Mouse (Mus musculus) cerebellum, postnatal 14 days (tissue): ENCODE measurements around the gene Osbpl9.

Source experiments
- DNase-seq, 2 experiments: peaks; one replicate each; pipeline ENCODE4 v3.0.0; 2021; ENCODE audit warnings: mixed read lengths in 2 of 2

The Osbpl9 gene

DNA sequence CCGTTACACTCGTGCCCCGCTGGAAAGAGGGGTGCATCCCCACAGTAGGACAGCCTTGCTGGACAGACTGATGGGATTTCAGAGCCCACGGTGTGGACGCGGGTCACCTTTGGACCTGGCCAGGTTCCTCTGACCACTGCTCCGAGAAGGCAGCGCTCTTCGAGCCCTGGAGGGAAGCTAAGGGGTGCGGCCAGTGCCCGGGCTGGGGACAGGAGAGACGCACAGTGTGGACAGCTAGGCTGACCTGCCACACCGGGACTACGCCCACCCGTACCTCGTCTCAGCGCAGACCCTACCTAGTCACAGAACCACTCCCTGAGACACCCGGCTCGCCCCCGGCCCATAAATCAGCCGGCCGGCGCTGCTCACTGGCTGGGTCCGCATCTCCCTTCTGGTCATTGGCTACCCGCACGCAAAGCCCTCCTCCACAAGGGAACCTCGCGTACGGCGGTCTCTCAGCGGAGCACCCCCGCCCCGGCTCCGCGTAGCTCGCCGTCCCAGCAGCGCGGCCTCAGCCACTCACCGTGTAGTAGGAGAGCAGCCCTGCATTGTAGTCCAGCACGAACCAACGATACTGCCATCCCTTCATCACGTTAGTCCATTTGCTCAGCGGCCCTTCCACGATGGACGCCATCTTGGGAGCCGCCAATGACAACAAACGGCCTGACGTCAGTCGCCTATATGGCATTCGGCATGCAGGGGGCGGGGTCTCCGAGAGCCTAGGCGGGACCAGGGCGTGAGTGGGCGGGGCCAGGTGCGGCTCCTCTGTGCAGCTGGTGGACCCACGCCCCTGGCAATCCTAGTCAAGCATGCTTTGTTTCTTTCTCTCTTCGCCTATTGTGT is at the start of gene Osbpl9:
Gene Osbpl9, minus strand, starts transcription at position 691 of the 843 bp plus-strand sequence.
- peak; percentile 100 for DNase-seq

DNA sequence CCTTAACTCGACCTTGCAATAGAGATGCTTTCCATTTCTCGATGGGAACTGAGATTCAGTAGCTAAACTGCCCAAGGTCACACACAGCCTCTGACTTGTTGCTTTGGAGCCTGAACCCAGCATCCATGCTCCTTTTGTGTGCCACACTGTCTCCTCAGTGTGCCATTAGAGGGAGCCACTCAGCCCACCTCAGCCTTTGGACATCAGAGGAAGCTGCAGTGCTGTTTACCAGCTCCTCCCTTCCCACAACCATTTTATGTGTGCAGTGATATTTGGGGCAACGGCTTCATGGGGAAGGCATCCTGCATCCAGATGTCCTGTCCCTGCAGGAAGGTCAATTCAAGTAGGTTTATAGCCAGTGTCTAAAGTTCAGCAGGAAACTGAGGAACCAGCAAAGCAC is 49.5 kb upstream of the Osbpl9 start:
- peak; percentile 28 to 41 for DNase-seq

DNA sequence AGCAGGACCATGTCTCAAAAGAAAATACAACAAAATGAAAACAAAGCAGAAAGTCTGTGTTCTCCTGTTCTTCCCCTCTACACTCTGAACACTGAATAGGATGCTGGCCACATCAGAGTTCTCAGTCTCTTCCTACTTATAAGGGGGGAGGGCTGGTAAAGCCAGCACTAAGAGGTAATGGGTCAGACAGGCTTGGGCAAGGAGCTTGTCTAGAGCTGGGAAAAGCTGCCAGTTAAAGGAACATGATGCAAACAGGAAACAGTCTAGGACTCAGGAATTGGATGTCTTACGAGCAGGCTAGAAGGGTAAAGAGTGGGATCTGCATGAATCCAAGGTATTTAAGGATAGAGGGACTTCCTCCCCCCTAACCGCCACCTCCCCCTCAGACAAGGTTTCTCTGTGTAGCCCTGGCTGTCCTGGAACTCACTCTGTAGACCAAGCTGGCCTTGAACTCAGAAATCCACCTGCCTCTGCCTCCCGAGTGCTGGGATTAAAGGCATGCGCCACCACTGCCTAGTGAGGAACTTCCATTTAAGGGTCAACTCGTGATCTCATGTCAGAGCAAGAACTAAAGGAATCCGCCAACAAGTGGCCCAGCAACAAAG is 43.0 kb upstream of the Osbpl9 start:
- DNase-seq = no peak

DNA sequence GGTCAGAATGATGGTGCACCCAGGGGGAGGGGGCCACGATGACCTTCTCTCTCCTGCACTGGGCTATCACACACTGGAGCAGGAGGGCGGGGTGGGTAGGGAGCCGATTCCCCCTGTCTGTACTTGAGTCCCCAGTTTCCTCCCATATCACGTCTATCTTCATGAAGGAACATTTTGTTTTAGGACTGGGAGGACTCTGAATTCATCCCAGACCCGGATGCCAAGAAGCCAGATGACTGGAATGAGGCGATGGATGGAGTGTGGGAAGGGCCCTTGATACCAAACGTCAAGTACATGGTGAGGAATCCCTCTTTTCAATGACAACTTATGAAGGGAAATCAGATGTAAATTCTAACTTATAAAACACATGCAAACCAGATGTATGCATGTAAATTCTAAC is 42.4 kb upstream of the Osbpl9 start:
- DNase-seq = no peak

DNA sequence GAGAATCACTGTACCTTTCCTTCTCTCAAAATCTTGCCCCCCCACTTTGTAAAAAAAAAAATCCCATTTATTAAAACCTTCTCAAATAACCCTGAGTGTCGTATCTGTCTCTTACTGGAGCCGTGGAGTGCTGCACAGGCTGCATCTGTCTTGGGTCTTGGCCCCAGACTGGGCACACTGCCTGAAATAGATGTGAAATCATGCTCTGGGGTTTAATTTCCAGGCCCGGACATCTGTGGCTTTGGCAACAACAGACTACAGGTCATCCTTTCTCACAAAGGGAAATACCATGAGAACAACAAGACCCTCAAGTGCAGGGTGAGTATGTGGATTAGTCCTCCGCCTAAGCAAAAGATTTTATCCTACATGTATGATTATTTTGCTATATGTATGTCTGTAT is 39.9 kb upstream of the Osbpl9 start:
- DNase-seq = peak; percentile 66 to 72

DNA sequence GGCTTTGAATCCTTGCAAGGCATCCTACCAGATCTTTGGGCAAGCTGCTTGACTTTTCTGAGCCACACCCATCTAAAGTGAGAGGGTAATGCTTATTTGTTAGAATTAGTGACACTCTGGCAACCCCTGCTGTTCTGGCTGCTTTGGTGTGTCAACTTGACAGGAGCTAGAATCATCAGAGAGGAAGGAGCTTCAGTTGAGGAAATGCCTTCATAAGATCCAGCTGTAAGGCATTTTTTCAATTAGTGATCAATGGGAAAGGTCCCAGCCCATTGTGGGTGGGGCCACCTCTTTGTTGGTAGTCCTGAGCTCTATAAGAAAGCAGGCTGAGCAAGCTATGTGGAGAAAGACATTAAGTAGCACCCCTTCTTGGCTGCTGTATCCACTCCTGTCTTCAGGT is 39.1 kb upstream of the Osbpl9 start:
- no peak for DNase-seq

DNA sequence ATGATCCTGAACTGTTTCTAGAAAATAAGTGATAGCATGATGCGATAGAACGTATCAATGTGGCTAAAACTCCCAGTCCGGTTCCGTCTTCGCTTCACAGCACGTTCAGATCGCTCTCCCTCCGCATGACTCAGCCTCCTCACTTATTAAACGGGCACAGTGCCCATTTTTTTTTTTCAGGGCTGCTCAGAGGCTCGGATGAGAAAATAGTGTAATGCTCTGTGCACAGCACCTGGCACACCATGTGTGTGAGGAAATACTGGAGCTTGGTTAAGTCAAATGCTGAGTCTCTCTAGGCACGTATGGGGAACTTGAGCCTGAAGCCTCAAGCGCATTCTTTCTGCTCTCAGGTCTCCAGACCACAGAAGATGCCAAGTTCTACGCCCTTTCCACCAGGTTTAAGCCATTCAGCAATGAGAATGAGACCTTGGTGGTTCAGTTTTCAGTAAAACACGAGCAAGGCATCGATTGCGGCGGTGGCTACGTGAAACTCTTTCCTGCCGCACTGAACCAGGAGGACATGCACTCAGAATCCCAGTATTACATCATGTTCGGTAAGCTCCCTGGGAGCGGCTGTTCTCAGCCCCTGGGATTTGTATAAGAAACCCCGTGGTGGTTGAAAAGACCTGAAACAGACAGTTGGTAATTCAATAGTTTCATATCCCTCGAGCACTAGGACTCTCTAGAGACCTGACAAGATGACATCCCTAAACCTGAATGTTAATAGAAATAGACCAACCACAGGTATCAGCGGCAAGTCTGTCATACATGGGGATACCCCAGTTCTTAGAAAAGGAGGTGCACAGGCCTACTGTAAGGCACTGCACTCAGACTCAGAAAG is 36.6 kb upstream of the Osbpl9 start:
- peak; percentile 59 to 60 for DNase-seq

DNA sequence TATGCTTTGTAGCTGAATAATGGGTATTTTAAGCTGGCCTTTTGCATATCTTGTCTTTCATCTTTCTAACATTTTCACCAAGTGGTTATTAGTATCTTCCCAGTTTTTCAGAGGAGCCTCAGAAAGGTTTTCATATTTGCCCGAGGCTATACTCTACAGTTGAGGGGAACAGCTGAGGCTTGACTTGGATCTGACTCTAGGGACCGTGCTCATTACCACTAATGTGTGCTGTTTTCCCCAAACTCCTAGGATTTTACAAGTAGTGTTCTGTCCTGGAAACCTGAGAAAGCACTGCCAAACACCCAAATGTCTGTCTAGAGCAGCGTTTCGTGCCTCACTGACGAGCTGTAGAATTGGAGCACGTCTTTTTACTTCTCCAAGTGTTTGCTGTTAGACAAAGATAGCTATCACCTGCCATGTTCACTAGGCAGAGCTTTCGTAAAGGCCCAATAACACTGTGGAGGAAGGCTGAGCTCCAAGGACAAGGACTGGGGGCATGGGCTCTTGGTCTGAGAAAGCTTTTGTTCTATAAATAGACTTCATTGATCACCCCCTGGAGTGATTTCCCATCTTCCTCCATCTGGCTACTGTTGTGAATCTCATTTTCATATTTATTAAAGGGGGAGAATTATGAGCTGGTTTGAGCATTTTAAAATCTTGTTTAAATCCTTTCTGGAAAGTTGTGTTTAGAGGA is 34.3 kb upstream of the Osbpl9 start:
- no peak for DNase-seq

DNA sequence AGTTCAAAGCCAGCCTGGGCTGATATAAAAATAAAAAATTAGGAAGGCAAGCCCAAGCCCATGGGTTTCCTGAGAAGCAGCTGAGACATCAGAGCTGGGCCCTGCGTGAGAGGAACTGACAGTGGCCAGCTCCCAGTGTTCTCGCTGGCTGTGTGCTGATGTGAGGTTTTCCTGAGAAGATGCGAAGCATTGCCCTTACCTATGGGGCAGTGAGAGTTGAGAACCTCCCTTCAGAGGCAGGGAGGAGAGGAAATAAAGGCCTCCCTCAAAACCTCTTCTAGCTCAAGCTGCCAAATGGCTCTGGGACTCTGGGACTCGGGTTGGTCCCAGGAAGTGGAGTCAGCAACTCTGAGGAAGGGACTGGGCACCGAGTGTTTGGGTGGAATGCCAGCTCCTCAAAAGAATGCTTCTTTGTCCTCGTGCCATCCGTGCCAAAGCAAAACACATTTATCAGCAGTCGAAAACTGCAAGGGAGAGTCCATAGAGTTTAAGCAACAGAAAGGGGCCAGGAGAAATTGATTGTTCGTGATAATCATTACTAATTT is 32.8 kb upstream of the Osbpl9 start:
- peak in 1 of 2 experiments; percentile 13 for DNase-seq

DNA sequence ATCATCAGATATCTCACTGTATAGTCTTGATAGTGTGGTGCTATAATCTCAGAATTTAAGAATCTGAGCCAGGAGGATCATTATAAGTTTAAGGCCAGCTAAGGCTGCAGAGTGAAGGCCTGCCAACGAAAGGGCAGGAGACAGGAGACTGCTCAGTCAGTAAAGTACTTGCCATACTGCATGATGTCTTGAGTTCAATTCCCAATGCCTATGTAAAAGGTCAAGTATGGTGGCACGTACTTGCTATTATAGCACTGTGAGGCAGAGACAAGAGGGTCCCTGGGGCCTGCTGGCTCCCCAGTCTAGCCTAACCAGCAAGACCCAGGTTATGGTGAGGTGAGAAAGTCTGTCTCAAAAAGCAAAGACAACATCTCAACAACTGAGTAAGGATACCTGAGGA is 32.1 kb upstream of the Osbpl9 start, which contains the start of gene Calr4:
Gene Calr4, plus strand, starts transcription at position 301 of the 400 bp plus-strand sequence.
- DNase-seq = no peak

DNA sequence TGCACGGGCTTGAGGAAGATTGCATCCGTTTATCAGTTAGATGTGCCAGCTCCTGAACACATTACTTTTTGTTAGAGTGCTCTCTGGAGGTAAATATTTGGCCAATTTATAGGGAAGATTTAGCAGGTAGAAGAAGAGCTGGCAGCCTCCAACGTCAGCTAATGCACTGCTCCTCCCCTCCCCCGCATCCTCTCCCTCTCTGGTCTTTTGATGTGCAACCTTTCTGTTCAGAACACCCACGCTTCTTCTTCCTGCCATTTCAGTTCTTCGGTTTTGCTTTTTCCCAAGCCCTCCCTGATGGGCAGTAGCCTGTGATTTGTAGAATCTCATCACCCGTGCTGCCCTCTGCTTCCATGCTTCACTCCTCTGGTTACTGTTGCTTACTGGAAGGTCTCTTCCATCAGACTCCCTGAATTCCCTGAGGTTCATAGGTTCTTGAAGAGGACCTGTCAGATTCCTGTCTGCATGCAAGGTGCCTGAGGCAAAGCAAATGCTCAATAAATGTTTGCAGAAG is 27.8 kb upstream of the Osbpl9 start:
- no peak for DNase-seq

DNA sequence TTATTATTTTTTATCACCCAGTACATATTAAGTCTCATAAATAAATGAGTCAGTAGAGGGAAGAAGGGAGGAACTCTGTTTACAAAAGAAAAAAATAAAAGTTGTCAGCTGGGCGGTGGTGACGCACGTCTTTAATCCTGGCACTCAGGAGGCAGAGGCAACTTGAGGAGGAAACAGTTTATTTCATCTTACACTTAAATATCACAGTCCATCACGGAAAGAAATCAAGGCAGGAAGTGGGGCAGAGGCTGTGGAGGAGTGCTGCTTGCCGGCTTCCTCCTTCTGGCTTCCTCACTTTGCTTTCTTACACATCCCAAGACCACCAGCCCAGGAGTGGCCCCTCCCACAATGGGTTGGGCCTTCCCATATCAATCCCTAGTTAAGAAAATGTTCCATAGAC is 24.0 kb upstream of the Osbpl9 start:
- DNase-seq = no peak

DNA sequence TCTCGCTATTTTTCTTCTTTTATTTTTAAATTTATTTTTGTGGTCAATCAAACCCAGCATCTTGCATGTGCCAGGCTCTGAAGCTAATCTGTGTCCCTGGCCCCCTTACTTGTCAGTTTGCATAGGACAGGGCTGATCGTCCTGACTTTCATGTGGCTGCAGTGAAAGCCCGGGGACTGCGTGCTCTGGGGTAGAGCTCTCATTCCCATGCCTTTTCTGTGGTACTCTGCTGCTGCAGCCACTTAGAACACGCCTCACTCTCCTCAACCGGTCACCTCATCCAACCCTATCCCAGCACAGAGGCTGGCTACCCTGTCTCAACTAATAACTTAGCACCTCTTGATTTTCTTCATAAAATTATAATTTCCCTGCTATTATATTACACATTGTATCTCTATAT is 23.5 kb upstream of the Osbpl9 start:
- DNase-seq = peak in 1 of 2 experiments; percentile 11

DNA sequence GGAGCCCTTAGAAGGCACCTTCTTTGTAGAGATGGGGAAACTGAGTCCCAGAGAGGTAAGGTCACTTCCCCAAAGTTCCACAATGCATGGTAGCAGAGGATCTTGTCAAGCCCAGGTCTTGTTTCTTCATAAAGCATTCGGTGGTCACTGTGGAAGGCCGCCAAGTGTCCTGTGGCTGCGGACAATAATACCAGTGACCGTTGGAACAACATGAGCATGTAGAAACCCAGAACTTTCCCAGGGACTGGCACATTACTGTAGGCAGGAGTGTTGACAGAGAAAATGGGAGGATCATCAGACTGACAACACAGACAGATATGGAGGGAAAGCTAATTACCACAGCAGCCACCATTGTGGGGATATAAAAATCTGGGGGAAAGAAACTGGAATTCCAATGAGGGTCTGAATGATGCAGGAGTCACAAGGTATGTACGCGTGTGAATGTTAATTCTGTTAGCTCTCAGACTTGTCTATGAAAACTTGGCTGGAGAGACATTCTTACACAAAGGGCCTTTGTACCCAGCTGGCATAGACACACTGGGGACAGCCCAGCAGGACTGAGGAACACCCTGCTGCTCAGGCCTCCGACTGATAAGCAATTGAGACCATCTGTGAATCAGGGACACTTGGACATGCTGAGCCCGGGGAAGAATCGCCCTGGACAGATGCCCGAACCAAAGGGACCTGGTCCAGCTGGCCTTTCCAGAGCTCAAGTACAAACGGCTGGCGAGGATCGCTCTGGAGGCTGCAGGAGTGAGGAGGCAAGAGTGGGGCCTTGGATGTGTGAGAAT is 22.9 kb upstream of the Osbpl9 start:
- DNase-seq = peak; percentile 86 to 90

DNA sequence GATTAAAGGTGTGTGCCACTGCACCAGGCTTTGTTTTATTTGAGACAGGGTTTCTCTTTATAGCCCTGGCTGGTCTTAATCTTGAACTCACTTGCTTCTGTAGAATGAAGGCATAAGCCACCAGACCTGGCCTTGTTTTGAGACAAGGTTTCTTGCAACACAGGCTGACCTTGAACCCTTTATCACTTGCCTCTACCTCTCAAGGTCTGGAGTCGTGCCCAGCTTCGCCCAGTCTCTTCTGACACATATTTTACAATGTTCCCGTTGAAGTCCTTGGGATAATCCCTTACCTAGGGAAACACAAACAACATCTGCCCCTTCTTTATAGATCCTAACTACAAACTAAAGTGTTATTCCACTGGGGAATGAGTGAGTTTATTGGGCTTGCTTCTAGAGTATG is 19.9 kb upstream of the Osbpl9 start:
- DNase-seq = no peak

DNA sequence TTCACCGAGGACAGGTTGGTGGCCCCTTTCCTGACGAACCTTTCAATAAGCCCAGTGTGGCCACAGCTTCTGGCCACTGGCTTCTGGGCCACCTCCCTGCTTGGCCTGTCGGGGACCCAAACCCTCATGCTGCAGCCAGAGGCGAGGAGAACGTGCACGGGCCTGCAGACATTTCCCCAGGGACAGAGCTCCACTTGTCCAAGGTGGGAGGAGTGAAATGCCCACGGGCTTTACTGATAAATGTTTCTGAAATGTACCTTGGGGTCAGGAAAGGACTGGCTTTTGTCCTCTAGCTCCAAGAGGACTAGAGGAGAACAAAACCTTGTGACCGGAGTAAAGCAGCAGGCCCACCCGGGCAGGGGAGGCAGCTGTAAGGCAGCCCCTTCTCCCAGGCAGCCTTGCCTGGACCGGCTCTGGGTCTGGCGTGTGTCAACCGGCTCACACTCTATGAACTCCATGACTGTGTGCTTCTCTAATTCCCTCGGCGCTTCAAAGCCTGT is 18.4 kb upstream of the Osbpl9 start:
- DNase-seq = no peak

DNA sequence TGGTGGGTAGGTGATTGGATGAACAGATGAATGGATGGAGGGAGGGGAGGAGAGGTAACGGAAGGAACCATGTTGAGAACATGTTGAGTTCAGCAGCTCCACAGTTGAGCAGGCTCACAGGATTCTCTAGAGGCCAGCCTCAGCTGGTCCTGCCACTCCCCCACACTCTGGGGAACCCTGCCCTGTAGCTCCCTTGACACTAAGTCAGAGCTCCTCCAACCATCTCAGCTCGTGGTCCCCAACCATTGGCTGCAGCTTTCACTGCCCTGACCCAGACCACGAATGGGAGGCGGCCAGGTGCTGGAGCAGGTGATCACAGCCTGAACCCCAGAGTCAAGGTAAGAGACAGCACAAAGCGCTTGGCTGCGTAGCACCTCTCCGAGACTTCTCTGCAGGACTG is 15.9 kb upstream of the Osbpl9 start:
- DNase-seq = no peak

DNA sequence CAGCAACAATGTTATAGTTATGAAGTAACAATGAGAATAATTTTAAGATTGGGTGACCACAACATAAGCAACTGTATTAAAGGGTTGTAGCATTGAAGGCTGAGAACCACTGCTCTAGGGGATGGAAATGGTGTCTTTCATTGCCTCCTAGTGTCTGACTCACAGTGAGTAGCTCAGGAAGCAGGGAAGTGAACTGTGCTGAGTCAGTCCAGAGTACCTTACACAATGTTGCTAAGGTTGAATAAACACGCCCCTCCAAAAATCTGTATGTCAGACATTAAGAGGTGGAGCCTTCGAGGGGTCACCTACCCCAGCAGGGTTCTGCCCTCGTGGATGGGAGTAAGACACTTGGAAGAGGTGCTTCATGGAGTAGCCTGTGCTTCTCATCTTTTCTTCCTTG is 11.9 kb upstream of the Osbpl9 start:
- no peak for DNase-seq

DNA sequence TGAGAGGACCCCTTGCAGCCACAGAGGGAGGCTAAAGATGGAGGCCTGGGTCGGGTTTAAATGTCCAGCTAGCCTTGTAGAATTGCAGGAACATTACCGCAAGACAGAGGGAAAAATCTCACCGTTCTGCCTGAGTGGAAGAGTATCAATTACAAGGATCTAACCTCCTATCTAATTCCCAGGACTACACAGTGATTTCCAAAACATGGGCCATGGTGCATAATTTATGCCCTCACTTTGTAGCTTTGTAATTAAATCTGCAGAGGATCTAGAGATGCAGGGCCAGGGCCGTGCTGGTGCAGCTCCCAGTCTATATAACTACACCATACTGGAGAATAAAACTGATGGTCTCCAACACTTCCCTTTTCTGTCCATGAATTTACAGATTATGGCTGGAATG is 8.8 kb upstream of the Osbpl9 start:
- no peak for DNase-seq

DNA sequence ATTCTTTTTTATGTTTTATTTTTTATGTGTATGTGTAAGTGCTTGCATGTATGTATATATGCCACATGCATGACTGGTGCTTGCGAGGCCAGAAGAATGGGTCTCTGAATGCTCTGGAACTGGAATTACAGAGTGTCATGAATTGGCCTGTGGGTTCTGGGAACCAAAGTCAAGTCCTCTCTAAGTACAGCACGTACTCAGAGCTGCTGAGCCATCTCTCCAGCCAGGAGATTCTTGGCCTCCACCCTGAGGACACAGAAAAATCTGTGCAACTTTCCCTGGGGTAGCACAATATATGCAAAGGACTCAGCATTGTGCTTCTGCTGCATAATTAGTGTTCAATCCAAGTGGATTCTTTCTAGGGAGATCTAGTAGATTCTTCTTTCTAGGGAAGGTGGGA is 8.2 kb upstream of the Osbpl9 start:
- DNase-seq = no peak

DNA sequence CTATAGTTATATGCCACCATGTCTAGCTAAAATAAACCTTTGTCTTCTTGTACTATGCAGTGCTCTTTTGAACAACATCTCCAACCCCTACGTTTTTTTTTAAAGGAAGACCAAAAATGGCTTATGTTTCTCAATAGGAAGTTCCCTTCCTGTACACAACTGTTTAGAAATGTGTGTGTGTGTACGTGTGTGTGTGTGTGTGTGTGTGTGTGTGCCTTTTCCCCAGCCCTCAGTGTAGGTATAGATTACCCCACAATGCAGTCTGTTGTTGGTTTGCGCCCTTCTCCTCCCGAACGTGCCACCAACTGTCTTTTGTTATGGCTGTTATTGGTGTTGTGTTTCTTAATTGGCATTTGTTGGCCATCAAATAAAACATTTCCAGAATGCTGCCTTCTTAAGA is 5.5 kb upstream of the Osbpl9 start:
- no peak for DNase-seq
